Mouse (Mus musculus) embryonic facial prominence, embryonic 15.5 days (tissue): ENCODE measurements around the gene Eri2. TPM values are rescaled to one million over a fixed set of nuclear protein-coding genes. Genes with fewer than 3 reads are reported as not detected.

Experiments
- ATAC-seq: fragments of 200-750 bp; cut with Nextera tagmentation; 2 replicates; pipeline ENCODE4 v1.8.0; 2017; ENCODE audit warnings: low read depth, moderate TSS enrichment; ENCODE audit not compliant: insufficient number of reproducible peaks, low FRiP score, low TSS enrichment
- H3K27ac ChIP-seq: fragments of 300-500 bp; sonication (generic); replicated peaks from 2 replicates; pipeline ENCODE4 v1.5.1; 2015; ENCODE audit warnings: mild to moderate bottlenecking, inconsistent platforms
- H3K27me3 ChIP-seq: fragments of 300-500 bp; sonication (generic); 2 replicates; pipeline ENCODE4 v1.6.1; 2015; ENCODE audit warnings: inconsistent platforms
- H3K36me3 ChIP-seq: fragments of 300-500 bp; sonication (generic); 2 replicates; pipeline ENCODE4 v1.6.1; 2015; ENCODE audit warnings: mild to moderate bottlenecking, inconsistent platforms
- H3K4me1 ChIP-seq: fragments of 300-500 bp; sonication (generic); 2 replicates; pipeline ENCODE4 v1.6.1; 2015; ENCODE audit warnings: inconsistent platforms
- H3K4me2 ChIP-seq: fragments of 300-500 bp; sonication (generic); replicated peaks from 2 replicates; pipeline ENCODE4 v1.6.1; 2015; ENCODE audit warnings: mild to moderate bottlenecking, inconsistent platforms
- H3K4me3 ChIP-seq: fragments of 300-500 bp; sonication (generic); replicated peaks from 2 replicates; pipeline ENCODE4 v1.5.1; 2015; ENCODE audit warnings: mild to moderate bottlenecking, inconsistent platforms
- H3K9ac ChIP-seq: fragments of 300-500 bp; sonication (generic); 2 replicates; pipeline ENCODE4 v1.6.1; 2015; ENCODE audit warnings: inconsistent platforms
- H3K9me3 ChIP-seq: fragments of 300-500 bp; sonication (generic); replicated peaks from 2 replicates; pipeline ENCODE4 v1.6.1; 2016; ENCODE audit warnings: inconsistent platforms
- whole genome bisulfite sequencing: fragments of 180-500 bp; shearing (Covaris S2); methylation state at CpG from one replicate; pipeline ENCODE4 v1.1.7; 2015; 5-methylcytosine and 5-hydroxymethylcytosine counted together
- polyA plus RNA-seq: library from polyadenylated mRNA; unstranded; fragments of >200 nt; fragmentation: Nextera tagmentation; extraction: Ambion mirVana; gene quantifications from 2 replicates; pipeline ENCODE4 v1.2.1, GENCODE M21; 2015

Eri2 gene
- polyA plus RNA-seq, 1 experiment from 2014 or later: 18.5 TPM

GRCm38 (mm10) chr7:119784908-119785307 is 8.9 kb downstream of the Eri2 start:
- ATAC-seq: no peak
- Histone ChIP-seq H3K4me1 (no peaks in the 10 kb centered on the region), H3K9ac (no peak overlapping the region), H3K27ac (no peak overlapping the region), H3K36me3 (peaks cover 40% of the 10 kb centered on the region), H3K4me2 (no peak overlapping the region), H3K4me3 (no peak overlapping the region), H3K27me3 (no peaks in the 10 kb centered on the region), H3K9me3 (no peaks in the 10 kb centered on the region)
- 94% methylated on average over 5 of the region's 5 CpGs for WGBS

- H3K4me1 ChIP-seq: no peaks in the 10 kb centered on the region
- H3K4me2 ChIP-seq: no peak overlapping the region
- H3K27me3 ChIP-seq: no peaks in the 10 kb centered on the region
- no peak overlapping the region for H3K27ac ChIP-seq
- H3K9me3 ChIP-seq: no peaks in the 10 kb centered on the region
- 98% methylated on average over 2 of the region's 2 CpGs for WGBS
- ATAC-seq: no peak
- peaks cover 35% of the 10 kb centered on the region for H3K36me3 ChIP-seq
- no peak overlapping the region for H3K4me3 ChIP-seq
- H3K9ac ChIP-seq: no peak overlapping the region
Measured at GRCm38 (mm10) chr7:119783453-119783852, 10.4 kb downstream of the Eri2 start.

- Histone ChIP-seq H3K4me1 (no peaks in the 10 kb centered on the region), H3K4me2 (no peak overlapping the region), H3K27ac (no peak overlapping the region), H3K9ac (no peak overlapping the region), H3K4me3 (no peak overlapping the region), H3K36me3 (no peaks in the 10 kb centered on the region), H3K9me3 (no peaks in the 10 kb centered on the region), H3K27me3 (no peaks in the 10 kb centered on the region)
- no peak for ATAC-seq
- WGBS: 92% methylated on average over 8 of the region's 8 CpGs
Measured at GRCm38 (mm10) chr7:119769895-119770294, 24.0 kb downstream of the Eri2 start.

- no peaks in the 10 kb centered on the region for H3K36me3 ChIP-seq
- 72% methylated on average over 6 of the region's 6 CpGs for WGBS
Measured at GRCm38 (mm10) chr7:119766996-119767395, 26.9 kb downstream of the Eri2 start.

GRCm38 (mm10) chr7:119764377-119764776 is 29.5 kb downstream of the Eri2 start:
- ATAC-seq: no peak
- H3K9me3 ChIP-seq: no peaks in the 10 kb centered on the region
- H3K4me1 ChIP-seq: no peaks in the 10 kb centered on the region
- no peaks in the 10 kb centered on the region for H3K27me3 ChIP-seq
- 94% methylated on average over 3 of the region's 3 CpGs for WGBS
- no peak overlapping the region for H3K4me3 ChIP-seq
- H3K9ac ChIP-seq: no peak overlapping the region
- H3K27ac ChIP-seq: no peak overlapping the region
- H3K36me3 ChIP-seq: no peaks in the 10 kb centered on the region
- no peak overlapping the region for H3K4me2 ChIP-seq

More at GRCm38 (mm10) chr7:119766996-119767395, 26.9 kb downstream of the Eri2 start:
- Histone ChIP-seq H3K9ac (no peak overlapping the region), H3K27me3 (no peaks in the 10 kb centered on the region), H3K4me2 (no peak overlapping the region), H3K4me1 (no peaks in the 10 kb centered on the region), H3K4me3 (no peak overlapping the region), H3K27ac (no peak overlapping the region), H3K9me3 (no peaks in the 10 kb centered on the region)
- no peak for ATAC-seq

- 54% methylated on average over 4 of the region's 4 CpGs for WGBS
- H3K27ac ChIP-seq: no peak overlapping the region
- H3K4me2 ChIP-seq: no peak overlapping the region
- H3K27me3 ChIP-seq: no peaks in the 10 kb centered on the region
- H3K9ac ChIP-seq: no peak overlapping the region
- H3K4me3 ChIP-seq: no peak overlapping the region
- no peaks in the 10 kb centered on the region for H3K9me3 ChIP-seq
- no peak for ATAC-seq
- no peaks in the 10 kb centered on the region for H3K36me3 ChIP-seq
- no peaks in the 10 kb centered on the region for H3K4me1 ChIP-seq
Measured at GRCm38 (mm10) chr7:119762166-119762697, 31.6 kb downstream of the Eri2 start.

GRCm38 (mm10) chr7:119760527-119760951 is 33.3 kb downstream of the Eri2 start, which contains the start of gene Acsm3:
Gene Acsm3, plus strand, starts transcription at chr7:119760923.
- H3K36me3 ChIP-seq: no peaks in the 10 kb centered on the region
- H3K27me3 ChIP-seq: no peaks in the 10 kb centered on the region
- no peak within 1 kb of the TSS for H3K4me3 ChIP-seq
- no peak within 1 kb of the TSS for H3K27ac ChIP-seq
- no peak for ATAC-seq
- WGBS: 67% methylated on average over 11 of the region's 11 CpGs
- no peak within 1 kb of the TSS for H3K9ac ChIP-seq
- no peaks in the 10 kb centered on the region for H3K4me1 ChIP-seq
- no peak within 1 kb of the TSS for H3K4me2 ChIP-seq
- H3K9me3 ChIP-seq: no peaks in the 10 kb centered on the region

- no peaks in the 10 kb centered on the region for H3K9me3 ChIP-seq
- no peak overlapping the region for H3K27ac ChIP-seq
- H3K4me1 ChIP-seq: no peaks in the 10 kb centered on the region
- H3K27me3 ChIP-seq: no peaks in the 10 kb centered on the region
- no peak for ATAC-seq
- H3K4me3 ChIP-seq: no peak overlapping the region
- H3K9ac ChIP-seq: no peak overlapping the region
- no peak overlapping the region for H3K4me2 ChIP-seq
- 86% methylated on average over 1 of the region's 1 CpGs for WGBS
- no peaks in the 10 kb centered on the region for H3K36me3 ChIP-seq
Measured at GRCm38 (mm10) chr7:119753696-119754095, 40.2 kb downstream of the Eri2 start.

- Histone ChIP-seq H3K4me2 (no peak overlapping the region), H3K27me3 (no peaks in the 10 kb centered on the region), H3K36me3 (no peaks in the 10 kb centered on the region), H3K4me1 (no peaks in the 10 kb centered on the region), H3K27ac (no peak overlapping the region), H3K9me3 (no peaks in the 10 kb centered on the region), H3K4me3 (no peak overlapping the region), H3K9ac (no peak overlapping the region)
- 43% methylated on average over 2 of the region's 2 CpGs for WGBS
- no peak for ATAC-seq
Measured at GRCm38 (mm10) chr7:119749942-119750341, 43.9 kb downstream of the Eri2 start.

- peaks cover 5% of the 10 kb centered on the region; the same call in 1 of the 2 replicates for H3K4me1 ChIP-seq
- H3K9ac ChIP-seq: no peak overlapping the region
- H3K4me3 ChIP-seq: no peak overlapping the region
- H3K27me3 ChIP-seq: no peaks in the 10 kb centered on the region
- H3K9me3 ChIP-seq: no peaks in the 10 kb centered on the region
- H3K36me3 ChIP-seq: no peaks in the 10 kb centered on the region
- H3K4me2 ChIP-seq: no peak overlapping the region
- no peak overlapping the region for H3K27ac ChIP-seq
- 76% methylated on average over 1 of the region's 2 CpGs for WGBS
- no peak for ATAC-seq
Measured at GRCm38 (mm10) chr7:119748761-119749160, 45.1 kb downstream of the Eri2 start.

- H3K4me3 ChIP-seq: no peak overlapping the region
- no peaks in the 10 kb centered on the region for H3K9me3 ChIP-seq
- no peak overlapping the region for H3K9ac ChIP-seq
- no peaks in the 10 kb centered on the region for H3K36me3 ChIP-seq
- no peak overlapping the region for H3K4me2 ChIP-seq
- H3K4me1 ChIP-seq: peaks cover 5% of the 10 kb centered on the region; the same call in 1 of the 2 replicates
- 72% methylated on average over 1 of the region's 1 CpGs for WGBS
- no peaks in the 10 kb centered on the region for H3K27me3 ChIP-seq
- ATAC-seq: no peak
- H3K27ac ChIP-seq: no peak overlapping the region
Measured at GRCm38 (mm10) chr7:119745869-119746268, 48.0 kb downstream of the Eri2 start.

GRCm38 (mm10) chr7:119744321-119744720 is 49.5 kb downstream of the Eri2 start:
- peaks cover 5% of the 10 kb centered on the region; the same call in 1 of the 2 replicates for H3K4me1 ChIP-seq
- H3K4me2 ChIP-seq: peak overlapping the region; percentile 43
- H3K4me3 ChIP-seq: peak overlapping the region; percentile 16
- WGBS: 8% methylated on average over 34 of the region's 34 CpGs
- H3K27ac ChIP-seq: no peak overlapping the region
- no peaks in the 10 kb centered on the region for H3K36me3 ChIP-seq
- no peaks in the 10 kb centered on the region for H3K27me3 ChIP-seq
- no peak for ATAC-seq
- H3K9me3 ChIP-seq: no peaks in the 10 kb centered on the region
- no peak overlapping the region for H3K9ac ChIP-seq
